Mouse (Mus musculus): ENCODE results near the gene Ptgdr2. TPM values are rescaled to one million over a fixed set of nuclear protein-coding genes. Genes with fewer than 3 reads are reported as not detected.

The Ptgdr2 gene
- polyA plus RNA-seq (2017; shearing (Covaris generic)) = not detected

GRCm38 (mm10) chr19:10937110-10937563, at the start of gene Ptgdr2:
Gene Ptgdr2 (plus strand): TSS chr19:10937160.

GRCm38 (mm10) chr19:10895016-10895528, 41.9 kb upstream of the Ptgdr2 start, which contains the start of gene Prpf19:
Gene Prpf19 (plus strand): TSS chr19:10895231.

GRCm38 (mm10) chr19:10920532-10920931, 16.4 kb upstream of the Ptgdr2 start, which contains the start of gene Zp1:
Gene Zp1 (minus strand): TSS chr19:10920632.

GRCm38 (mm10) chr19:10949112-10949511, 12.2 kb downstream of the Ptgdr2 start, which contains the start of gene Ccdc86:
Gene Ccdc86 (minus strand): TSS chr19:10949266.

GRCm38 (mm10) chr19:10974238-10974865, 37.4 kb downstream of the Ptgdr2 start, which contains the start of gene Ms4a10:
Gene Ms4a10 (minus strand): TSS chr19:10974670.

Other genes with a start within 250 kb of the Ptgdr2 start
- gene Vps37c, start 248.4 kb upstream of the Ptgdr2 start, polyA plus RNA-seq (2017; shearing (Covaris generic)) = 24.7 TPM
- gene Cd5, start 198.2 kb upstream of the Ptgdr2 start, polyA plus RNA-seq (2017; shearing (Covaris generic)) = 371 TPM
- 429 TPM for gene Cd6, start 107.1 kb upstream of the Ptgdr2 start, polyA plus RNA-seq (2017; shearing (Covaris generic))
- not detected for gene Slc15a3, start 97.4 kb upstream of the Ptgdr2 start, polyA plus RNA-seq (2017; shearing (Covaris generic))
- gene Tmem132a, start 67.2 kb upstream of the Ptgdr2 start, polyA plus RNA-seq (2017; shearing (Covaris generic)) = 0.12 TPM
- 39.4 TPM for gene Tmem109, start 55.2 kb upstream of the Ptgdr2 start, polyA plus RNA-seq (2017; shearing (Covaris generic))
- 81.2 TPM for gene Prpf19, start 41.9 kb upstream of the Ptgdr2 start, polyA plus RNA-seq (2017; shearing (Covaris generic))
- not detected for gene Zp1, start 16.5 kb upstream of the Ptgdr2 start, polyA plus RNA-seq (2017; shearing (Covaris generic))
- 18.8 TPM for gene Ccdc86, start 12.1 kb downstream of the Ptgdr2 start, polyA plus RNA-seq (2017; shearing (Covaris generic))
- not detected for gene Ms4a10, start 37.5 kb downstream of the Ptgdr2 start, polyA plus RNA-seq (2017; shearing (Covaris generic))
- gene Ms4a15, start 56.1 kb downstream of the Ptgdr2 start, polyA plus RNA-seq (2017; shearing (Covaris generic)) = not detected
- gene Ms4a18, start 80.9 kb downstream of the Ptgdr2 start, polyA plus RNA-seq (2017; shearing (Covaris generic)) = not detected
- not detected for gene Ms4a8a, start 143.9 kb downstream of the Ptgdr2 start, polyA plus RNA-seq (2017; shearing (Covaris generic))
- gene 1700017D01Rik, start 193.7 kb downstream of the Ptgdr2 start, polyA plus RNA-seq (2017; shearing (Covaris generic)) = not detected
- not detected for gene 1700025F22Rik, start 228.2 kb downstream of the Ptgdr2 start, polyA plus RNA-seq (2017; shearing (Covaris generic))

All from naive thymus-derived CD4-positive, alpha-beta T cell, adult 5 months (primary cell).